Mouse (Mus musculus) heart, embryonic 12.5 days (tissue): ENCODE results near the gene Cpn1. TPM values are rescaled to one million over a fixed set of nuclear protein-coding genes. Genes with fewer than 3 reads are reported as not detected.

ENCODE experiments used
- ATAC-seq: fragments of 200-750 bp; cut with Nextera tagmentation; 2 replicates; pipeline ENCODE4 v1.8.0; 2017; ENCODE audit warnings: moderate TSS enrichment, moderate library complexity; ENCODE audit not compliant: insufficient number of reproducible peaks, low FRiP score
- H3K27ac ChIP-seq: fragments of 300-500 bp; sonication (generic); 2 replicates; pipeline ENCODE4 v1.5.1; 2016; ENCODE audit warnings: mild to moderate bottlenecking, moderate library complexity; ENCODE audit not compliant: poor library complexity, severe bottlenecking
- H3K27me3 ChIP-seq: fragments of 300-500 bp; sonication (generic); replicated peaks from 2 replicates; pipeline ENCODE4 v1.6.1; 2016; ENCODE audit warnings: mild to moderate bottlenecking, moderate library complexity
- H3K36me3 ChIP-seq: fragments of 300-500 bp; sonication (generic); 2 replicates; pipeline ENCODE4 v1.6.1; 2016; ENCODE audit warnings: mild to moderate bottlenecking, moderate library complexity
- H3K4me1 ChIP-seq: fragments of 300-500 bp; sonication (generic); replicated peaks from 2 replicates; pipeline ENCODE4 v1.6.1; 2016; ENCODE audit warnings: mild to moderate bottlenecking
- H3K4me2 ChIP-seq: fragments of 300-500 bp; sonication (generic); 2 replicates; pipeline ENCODE4 v1.6.1; 2016; ENCODE audit warnings: mild to moderate bottlenecking, moderate library complexity
- H3K4me3 ChIP-seq: fragments of 300-500 bp; sonication (generic); 2 replicates; pipeline ENCODE4 v1.5.1; 2016; ENCODE audit warnings: mild to moderate bottlenecking
- H3K9ac ChIP-seq: fragments of 300-500 bp; sonication (generic); 2 replicates; pipeline ENCODE4 v1.6.1; 2016; ENCODE audit warnings: mild to moderate bottlenecking, moderate library complexity
- H3K9me3 ChIP-seq: fragments of 300-500 bp; sonication (generic); replicated peaks from 2 replicates; pipeline ENCODE4 v1.6.1; 2016; ENCODE audit warnings: mild to moderate bottlenecking, moderate library complexity
- WGBS: fragments of 180-500 bp; shearing (Covaris S2); methylation state at CpG from one replicate; pipeline ENCODE4 v1.1.7; 2016; 5-methylcytosine and 5-hydroxymethylcytosine counted together
- polyA plus RNA-seq: library from polyadenylated mRNA; unstranded; fragments of >200 nt; fragmentation: Nextera tagmentation; extraction: Ambion mirVana; gene quantifications from 2 replicates; pipeline ENCODE4 v1.2.1, GENCODE M21; 2016

Gene Cpn1
- polyA plus RNA-seq, 1 experiment from 2014 or later: 1.6 TPM

DNA sequence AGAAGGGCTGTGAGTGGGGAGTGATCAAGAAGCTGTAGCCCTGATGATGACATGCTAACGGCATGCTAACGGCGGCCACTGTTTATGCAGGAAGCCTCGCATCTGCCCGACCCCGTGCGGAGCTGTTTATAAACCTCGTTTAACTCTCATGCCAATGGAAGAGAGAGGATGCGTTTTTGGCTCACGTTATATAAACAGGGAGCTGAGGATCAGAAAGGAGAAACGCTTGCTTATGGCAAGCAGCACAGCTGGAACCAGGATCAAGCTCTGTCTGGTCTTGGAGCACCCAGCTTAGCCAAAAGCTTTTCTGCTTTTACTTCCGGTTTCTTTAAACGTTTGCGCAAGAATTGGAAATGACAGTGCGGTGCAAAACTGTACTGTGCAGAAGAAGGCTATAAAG lies 22.4 kb upstream of the Cpn1 start:
- Histone ChIP-seq H3K4me1 (no peaks in the 10 kb centered on the region; the same call in 1 of the 2 replicates), H3K4me2 (no peak overlapping the region), H3K36me3 (no peaks in the 10 kb centered on the region), H3K27me3 (no peaks in the 10 kb centered on the region), H3K9me3 (no peaks in the 10 kb centered on the region), H3K27ac (no peak overlapping the region), H3K4me3 (no peak overlapping the region), H3K9ac (no peak overlapping the region)
- WGBS: 73% methylated on average over 15 of the region's 15 CpGs
- ATAC-seq: no peak

DNA sequence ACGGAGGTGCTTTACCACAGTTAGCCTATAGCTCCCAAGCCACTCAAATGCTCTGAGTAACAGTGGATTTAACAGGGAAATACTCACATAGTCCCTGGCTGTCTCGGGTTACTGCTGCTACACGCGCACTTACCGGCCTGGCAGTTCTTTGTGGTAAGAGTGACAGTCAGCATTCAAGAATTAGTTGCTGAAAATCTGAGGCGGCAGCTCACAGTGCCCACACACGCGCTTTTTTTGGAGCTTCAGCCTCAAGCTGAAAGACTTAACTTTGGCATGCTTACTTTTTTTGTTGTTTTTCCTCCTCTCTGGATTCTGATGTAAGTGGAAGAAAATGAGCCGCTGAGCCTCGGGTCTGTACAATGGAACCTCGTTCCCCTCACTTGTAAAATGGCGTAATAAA lies 20.8 kb upstream of the Cpn1 start:
- H3K4me2 ChIP-seq: no peak overlapping the region
- H3K27me3 ChIP-seq: no peaks in the 10 kb centered on the region
- no peak overlapping the region for H3K4me3 ChIP-seq
- no peak overlapping the region for H3K27ac ChIP-seq
- 67% methylated on average over 12 of the region's 12 CpGs for WGBS
- no peak overlapping the region for H3K9ac ChIP-seq
- H3K9me3 ChIP-seq: no peaks in the 10 kb centered on the region
- ATAC-seq: no peak
- no peaks in the 10 kb centered on the region for H3K36me3 ChIP-seq
- H3K4me1 ChIP-seq: no peaks in the 10 kb centered on the region

DNA sequence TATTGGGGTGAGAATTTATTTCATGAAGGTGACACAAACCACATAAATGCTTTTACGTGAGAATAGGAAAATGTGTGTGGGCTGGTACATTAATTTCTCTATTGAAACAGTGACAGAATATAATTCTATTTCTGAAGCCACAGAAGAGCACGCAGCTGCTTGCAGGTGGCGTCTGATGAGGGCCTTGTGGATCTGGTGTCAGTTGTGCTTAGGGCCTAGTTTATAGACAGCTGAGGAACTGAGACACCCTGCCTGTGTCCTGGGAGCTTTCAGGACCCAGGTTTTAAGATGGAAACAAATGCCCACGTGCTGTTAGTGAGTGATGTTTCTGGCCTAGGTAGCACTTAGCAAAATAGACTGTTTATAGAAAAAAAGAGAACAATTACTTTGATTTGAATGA lies 18.7 kb upstream of the Cpn1 start:
- Histone ChIP-seq H3K27me3 (no peaks in the 10 kb centered on the region), H3K4me2 (no peak overlapping the region), H3K36me3 (no peaks in the 10 kb centered on the region), H3K9ac (no peak overlapping the region), H3K27ac (no peak overlapping the region), H3K4me3 (no peak overlapping the region), H3K9me3 (no peaks in the 10 kb centered on the region), H3K4me1 (no peaks in the 10 kb centered on the region)
- no peak for ATAC-seq
- 74% methylated on average over 4 of the region's 4 CpGs for WGBS

DNA sequence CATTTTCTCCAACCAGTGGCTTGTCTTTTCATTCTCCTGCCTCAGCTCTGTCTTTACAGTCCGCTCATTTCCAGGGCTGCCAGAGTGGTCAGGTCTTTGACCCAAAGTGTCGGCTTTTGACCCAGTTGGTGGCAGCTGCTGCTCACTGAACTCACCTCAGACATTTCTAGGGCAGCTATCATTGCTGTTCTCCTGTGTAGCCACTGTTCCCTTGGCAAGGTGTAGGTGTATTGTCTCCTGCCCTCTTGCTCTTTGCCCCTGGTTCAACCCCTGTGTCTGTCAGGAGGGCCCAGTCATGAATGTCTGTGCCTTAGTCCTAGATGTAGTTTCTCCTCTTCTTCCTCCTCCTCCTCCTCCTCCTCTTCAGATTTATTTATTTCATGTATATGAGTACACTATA lies 17.9 kb upstream of the Cpn1 start:
- ATAC-seq: no peak
- WGBS: 75% methylated on average over 2 of the region's 2 CpGs
- Histone ChIP-seq H3K9ac (no peak overlapping the region), H3K9me3 (no peaks in the 10 kb centered on the region), H3K4me1 (no peaks in the 10 kb centered on the region), H3K4me3 (no peak overlapping the region), H3K27me3 (no peaks in the 10 kb centered on the region), H3K4me2 (no peak overlapping the region), H3K27ac (no peak overlapping the region), H3K36me3 (no peaks in the 10 kb centered on the region)

DNA sequence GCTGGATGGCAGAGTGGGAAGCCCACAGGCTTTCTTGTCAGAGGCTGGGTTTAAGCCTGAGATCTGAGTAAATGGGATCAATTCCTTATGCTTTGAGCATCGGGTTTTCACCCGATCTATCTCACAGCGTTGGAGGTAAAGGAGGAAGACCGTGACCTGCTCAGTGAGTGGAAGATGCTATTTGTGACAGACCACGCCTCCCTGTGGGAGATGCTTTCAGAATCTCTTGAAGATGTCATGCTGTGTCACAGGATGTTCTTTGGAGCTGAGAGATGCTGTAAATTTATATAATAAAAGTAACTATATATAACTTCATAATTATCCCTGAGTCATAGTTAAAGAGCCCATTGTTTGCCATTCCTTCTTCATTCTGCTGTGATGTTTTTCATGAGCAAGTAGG lies 14.4 kb upstream of the Cpn1 start:
- Histone ChIP-seq H3K27ac (no peak overlapping the region), H3K9me3 (no peaks in the 10 kb centered on the region), H3K27me3 (no peaks in the 10 kb centered on the region), H3K4me2 (no peak overlapping the region), H3K4me3 (no peak overlapping the region), H3K36me3 (no peaks in the 10 kb centered on the region), H3K9ac (no peak overlapping the region), H3K4me1 (peaks cover 1% of the 10 kb centered on the region)
- 72% methylated on average over 5 of the region's 5 CpGs for WGBS
- no peak for ATAC-seq

DNA sequence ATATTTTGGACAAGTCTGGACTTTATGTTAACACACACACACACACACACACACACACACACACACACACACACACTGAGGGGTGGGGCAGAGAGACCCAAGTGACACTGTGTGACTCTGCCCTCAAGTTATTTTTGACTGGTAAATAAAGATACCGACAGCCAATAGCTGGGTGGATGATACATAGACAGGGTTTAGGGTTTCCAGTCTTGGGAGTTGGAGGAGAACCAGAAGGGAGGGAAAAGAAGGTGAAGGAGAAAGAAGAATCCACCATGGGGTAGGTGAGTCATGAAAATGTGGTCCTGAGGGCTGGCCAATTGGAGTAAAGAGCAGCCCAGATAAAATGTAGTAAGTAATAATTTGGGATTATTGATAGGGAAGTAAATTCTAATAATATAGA lies 13.7 kb upstream of the Cpn1 start:
- 66% methylated on average over 1 of the region's 1 CpGs for WGBS
- Histone ChIP-seq H3K36me3 (no peaks in the 10 kb centered on the region), H3K9me3 (no peaks in the 10 kb centered on the region), H3K27ac (no peak overlapping the region), H3K4me1 (peaks cover 8% of the 10 kb centered on the region), H3K4me2 (no peak overlapping the region), H3K27me3 (no peaks in the 10 kb centered on the region), H3K4me3 (no peak overlapping the region), H3K9ac (no peak overlapping the region)
- no peak for ATAC-seq

DNA sequence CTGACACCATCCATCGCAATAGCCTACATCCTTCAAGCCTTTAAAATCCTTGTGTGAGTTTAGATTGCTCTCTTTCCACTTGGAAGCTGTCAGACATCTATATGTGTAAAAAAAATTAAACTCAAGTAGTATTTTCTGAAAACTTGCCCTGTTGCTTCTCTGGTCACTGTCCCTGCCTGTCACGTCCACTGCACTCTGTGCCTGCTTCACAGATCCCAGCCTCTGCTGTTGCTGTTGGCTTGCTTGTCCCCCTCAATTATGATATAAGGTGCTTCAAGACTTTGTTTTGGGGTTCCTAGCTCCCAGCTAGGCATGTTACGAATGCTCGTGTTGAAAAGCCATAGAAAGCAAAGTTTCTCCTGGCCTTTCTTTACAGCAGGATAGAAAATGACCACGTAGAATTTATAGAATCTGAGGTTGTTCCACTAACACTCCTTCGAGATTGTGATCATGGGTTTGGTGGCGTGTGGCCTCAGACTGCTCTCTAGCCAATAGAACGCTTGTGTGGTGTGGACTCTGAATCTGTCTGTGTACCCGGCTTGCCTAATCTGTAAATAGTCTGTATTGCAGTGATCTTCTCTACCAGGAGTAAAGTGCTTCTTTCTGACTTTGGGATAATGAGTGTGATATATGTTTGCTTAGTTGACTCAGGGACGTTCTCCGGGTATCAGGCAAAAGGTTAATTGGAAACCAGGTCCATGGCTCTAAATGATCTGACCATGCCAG lies 12.6 kb upstream of the Cpn1 start:
- ATAC-seq: no peak
- WGBS: 78% methylated on average over 11 of the region's 11 CpGs
- Histone ChIP-seq H3K4me1 (peaks cover 16% of the 10 kb centered on the region), H3K4me2 (no peak overlapping the region), H3K4me3 (no peak overlapping the region), H3K36me3 (no peaks in the 10 kb centered on the region), H3K27me3 (no peaks in the 10 kb centered on the region), H3K27ac (no peak overlapping the region), H3K9me3 (no peaks in the 10 kb centered on the region), H3K9ac (no peak overlapping the region)

DNA sequence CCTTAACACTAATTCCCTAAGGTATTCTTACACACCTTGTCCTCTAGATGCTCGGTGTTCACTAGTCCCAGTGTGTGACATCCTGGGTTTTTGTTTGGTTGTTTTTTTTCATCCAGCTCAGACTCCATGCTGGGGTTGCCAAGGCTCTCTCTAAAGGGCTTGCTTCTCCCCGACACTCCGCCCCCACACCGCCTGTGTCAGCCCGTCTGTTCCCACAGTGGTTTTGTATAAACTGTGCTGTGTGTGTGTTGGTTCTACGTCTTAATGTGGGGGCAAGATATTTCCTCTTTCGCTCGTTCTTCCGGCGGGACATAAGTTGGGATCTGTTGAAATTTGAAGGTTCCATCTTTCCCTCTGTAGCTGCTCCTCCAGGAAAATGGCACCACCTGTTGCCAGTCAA lies 11.7 kb upstream of the Cpn1 start:
- Histone ChIP-seq H3K9me3 (no peaks in the 10 kb centered on the region), H3K36me3 (no peaks in the 10 kb centered on the region), H3K4me2 (no peak overlapping the region), H3K4me3 (no peak overlapping the region), H3K27me3 (no peaks in the 10 kb centered on the region), H3K27ac (no peak overlapping the region), H3K4me1 (peaks cover 16% of the 10 kb centered on the region), H3K9ac (no peak overlapping the region)
- 83% methylated on average over 10 of the region's 10 CpGs for WGBS
- ATAC-seq: no peak

DNA sequence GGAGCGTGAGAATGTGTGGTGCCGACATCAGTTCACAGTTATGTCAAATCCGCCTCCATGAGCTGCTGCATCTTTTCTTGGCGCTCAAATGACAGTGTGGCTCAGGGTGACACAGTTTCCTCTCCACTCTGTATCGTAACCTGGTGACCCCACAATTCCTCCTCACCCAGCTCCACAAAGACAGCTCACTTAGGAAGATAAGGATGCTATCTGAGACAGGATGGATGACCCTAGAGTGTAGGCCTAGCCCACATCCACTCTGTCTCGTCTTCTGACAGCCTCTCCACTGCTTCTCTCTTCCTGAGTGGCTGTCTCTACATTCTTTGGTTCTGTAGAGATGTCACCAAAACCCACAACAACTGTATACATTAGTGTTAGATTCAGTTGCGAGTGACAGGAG lies 9.1 kb upstream of the Cpn1 start:
- Histone ChIP-seq H3K9me3 (no peaks in the 10 kb centered on the region), H3K27ac (no peak overlapping the region), H3K36me3 (no peaks in the 10 kb centered on the region), H3K4me2 (no peak overlapping the region), H3K4me3 (no peak overlapping the region), H3K4me1 (peaks cover 24% of the 10 kb centered on the region), H3K27me3 (no peaks in the 10 kb centered on the region), H3K9ac (no peak overlapping the region)
- no peak for ATAC-seq
- 28% methylated on average over 7 of the region's 7 CpGs for WGBS

DNA sequence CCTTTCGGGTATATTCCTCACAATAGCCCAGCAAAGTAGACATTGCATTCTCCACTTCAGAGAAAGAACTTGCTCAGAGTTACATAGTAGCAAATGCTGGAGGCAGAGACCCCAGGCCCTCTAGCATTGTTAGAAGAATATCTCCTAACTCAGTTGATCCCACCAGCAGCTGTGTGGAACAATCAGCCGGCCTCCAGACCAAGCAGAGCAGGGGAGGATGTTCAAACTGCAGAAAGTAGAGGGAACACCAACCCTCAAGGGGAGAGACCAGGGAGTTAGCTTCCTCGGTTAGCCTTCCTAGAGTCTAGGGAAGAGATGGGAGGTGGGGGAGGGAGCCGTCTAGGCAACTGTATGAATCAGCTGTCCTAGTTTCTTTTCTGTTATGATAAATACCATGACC lies 6.1 kb upstream of the Cpn1 start:
- Histone ChIP-seq H3K9ac (no peak overlapping the region), H3K27me3 (no peaks in the 10 kb centered on the region), H3K27ac (no peak overlapping the region), H3K4me3 (no peak overlapping the region), H3K36me3 (no peaks in the 10 kb centered on the region), H3K4me1 (peaks cover 24% of the 10 kb centered on the region), H3K4me2 (no peak overlapping the region), H3K9me3 (no peaks in the 10 kb centered on the region)
- 52% methylated on average over 4 of the region's 4 CpGs for WGBS
- no peak for ATAC-seq

DNA sequence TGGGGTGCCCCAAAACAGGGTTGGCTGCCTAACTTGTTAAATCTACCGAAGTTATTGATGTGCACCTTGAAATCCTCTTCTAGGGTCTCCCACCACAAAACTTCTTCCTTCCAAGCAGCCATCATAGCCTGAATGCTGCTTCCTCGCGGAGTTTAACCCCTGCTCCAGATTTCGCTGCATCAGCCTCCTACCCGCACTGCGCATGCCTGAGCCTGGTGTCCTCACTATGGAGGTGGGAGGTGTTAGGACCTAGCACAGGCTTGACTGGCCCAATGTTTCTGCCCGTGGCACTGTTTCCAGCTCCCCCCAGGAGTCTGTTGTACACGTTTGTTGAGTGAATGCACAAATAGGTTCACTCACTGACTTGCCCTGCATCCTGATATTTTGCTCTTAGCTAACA lies 4.0 kb upstream of the Cpn1 start:
- Histone ChIP-seq H3K36me3 (no peaks in the 10 kb centered on the region), H3K4me2 (no peak overlapping the region), H3K9ac (no peak overlapping the region), H3K9me3 (no peaks in the 10 kb centered on the region), H3K27ac (no peak overlapping the region), H3K27me3 (peaks cover 10% of the 10 kb centered on the region), H3K4me1 (peaks cover 19% of the 10 kb centered on the region), H3K4me3 (no peak overlapping the region)
- ATAC-seq: no peak
- 76% methylated on average over 8 of the region's 8 CpGs for WGBS

DNA sequence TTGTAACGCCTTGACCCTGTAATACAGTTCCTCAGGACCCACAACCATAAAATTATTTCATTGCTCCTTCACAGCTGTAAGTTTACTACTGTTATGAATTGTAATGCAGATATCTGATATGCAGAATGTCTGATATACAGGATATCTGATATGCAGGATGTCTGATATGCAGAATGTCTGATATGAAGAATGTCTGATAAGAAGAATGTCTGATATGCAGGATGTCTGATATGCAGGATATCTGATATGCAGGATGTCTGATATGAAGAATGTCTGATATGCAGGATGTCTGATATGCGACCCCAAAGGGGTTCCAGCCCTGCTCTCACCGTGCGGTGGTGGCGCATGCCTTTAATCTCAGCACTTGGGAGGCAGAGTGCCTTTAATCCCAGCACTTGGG lies 4.4 kb downstream of the Cpn1 start:
- H3K4me3 ChIP-seq: no peak overlapping the region
- no peak for ATAC-seq
- no peak overlapping the region for H3K4me2 ChIP-seq
- H3K9me3 ChIP-seq: no peaks in the 10 kb centered on the region
- 82% methylated on average over 5 of the region's 5 CpGs for WGBS
- H3K27ac ChIP-seq: no peak overlapping the region
- peaks cover 18% of the 10 kb centered on the region for H3K27me3 ChIP-seq
- no peaks in the 10 kb centered on the region; the same call in 1 of the 2 replicates for H3K4me1 ChIP-seq
- H3K9ac ChIP-seq: no peak overlapping the region
- no peaks in the 10 kb centered on the region for H3K36me3 ChIP-seq
